Mouse (Mus musculus) ES-E14 (cell line): ENCODE measurements around the gene Hs6st3.

Experiments
- CHD2 ChIP-seq: IDR thresholded peaks from 2 replicates; pipeline ENCODE4 v1.6.1; 2014; ENCODE audit warnings: mild to moderate bottlenecking, low read depth, low read length, inconsistent platforms
- HCFC1 ChIP-seq: IDR thresholded peaks from 2 replicates; pipeline ENCODE4 v1.6.1; 2012; ENCODE audit warnings: low read length, inconsistent platforms, borderline replicate concordance; ENCODE audit not compliant: insufficient read depth

DNA sequence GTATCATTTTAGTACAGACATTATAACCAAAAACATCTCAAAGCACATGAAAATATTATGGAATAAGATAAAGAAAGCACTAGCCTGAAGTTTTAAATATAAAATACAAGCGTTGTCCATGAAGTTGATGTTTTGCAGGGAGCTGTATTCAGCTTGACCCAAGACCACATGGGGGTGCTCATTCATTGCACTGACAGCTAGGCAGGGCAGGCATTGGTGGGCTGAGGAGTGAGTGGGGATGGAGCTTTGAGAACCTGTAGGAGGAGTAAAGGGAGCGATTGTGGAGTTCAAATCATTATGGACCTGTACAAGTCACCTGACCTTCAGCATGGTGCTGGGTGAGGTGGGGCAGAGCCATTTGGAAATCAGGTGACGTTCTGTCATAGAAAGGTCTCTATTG, 14.1 kb upstream of the Hs6st3 start:
- no peak for TF ChIP-seq HCFC1
- TF ChIP-seq CHD2: no peak
